Mouse (Mus musculus): Measurements from ENCODE around the gene Cd5.

Gene Cd5

DNA sequence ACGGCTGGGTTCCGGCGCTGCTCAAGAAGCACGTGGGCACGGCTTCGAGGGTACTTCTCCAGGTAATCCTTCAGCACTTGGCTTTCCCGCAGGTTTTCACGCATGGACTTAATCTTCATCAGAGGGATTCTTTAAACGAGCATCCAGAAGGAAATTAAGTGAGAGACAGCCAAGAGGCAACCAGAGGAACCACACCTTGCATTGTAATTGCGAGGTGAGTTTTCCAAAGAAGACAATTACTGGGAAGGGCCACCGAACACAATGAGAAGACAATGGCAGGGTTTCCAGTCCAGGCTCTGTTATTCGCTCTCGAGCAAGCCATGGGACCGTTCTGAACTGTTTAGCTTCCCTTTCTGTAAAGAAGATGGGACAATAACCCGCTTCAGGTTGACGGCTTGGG is 62.1 kb downstream of the Cd5 start:
- in situ Hi-C loops (cut with MboI, MseI), result no loop called here

DNA sequence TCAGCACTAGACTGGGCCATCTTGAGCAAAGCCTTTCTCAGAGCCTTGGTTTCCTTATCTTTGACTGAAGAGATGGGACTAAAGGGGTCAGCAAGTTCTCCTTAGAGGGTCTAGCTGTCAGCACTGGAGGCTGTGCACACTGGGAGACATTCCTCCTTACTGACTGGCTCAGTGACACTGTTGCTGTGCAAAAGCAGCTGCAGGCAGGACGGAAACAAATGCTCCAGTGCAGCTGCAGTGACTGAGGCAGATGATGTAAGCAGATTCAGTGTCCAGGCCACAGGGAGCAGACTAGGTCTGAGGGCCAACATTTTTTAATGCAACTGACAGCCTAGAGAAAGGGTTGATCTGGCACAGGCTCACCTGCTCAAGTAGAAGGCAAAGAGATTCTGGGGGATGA is 65.5 kb downstream of the Cd5 start:
- in situ Hi-C loops (cut with MboI, MseI), result loop anchor here (5.0 to 25.0 kb wide), 2 partner anchors 289 to 989 kb away; partner anchors contain the start of gene Oosp2 (in 1 of the 2)

DNA sequence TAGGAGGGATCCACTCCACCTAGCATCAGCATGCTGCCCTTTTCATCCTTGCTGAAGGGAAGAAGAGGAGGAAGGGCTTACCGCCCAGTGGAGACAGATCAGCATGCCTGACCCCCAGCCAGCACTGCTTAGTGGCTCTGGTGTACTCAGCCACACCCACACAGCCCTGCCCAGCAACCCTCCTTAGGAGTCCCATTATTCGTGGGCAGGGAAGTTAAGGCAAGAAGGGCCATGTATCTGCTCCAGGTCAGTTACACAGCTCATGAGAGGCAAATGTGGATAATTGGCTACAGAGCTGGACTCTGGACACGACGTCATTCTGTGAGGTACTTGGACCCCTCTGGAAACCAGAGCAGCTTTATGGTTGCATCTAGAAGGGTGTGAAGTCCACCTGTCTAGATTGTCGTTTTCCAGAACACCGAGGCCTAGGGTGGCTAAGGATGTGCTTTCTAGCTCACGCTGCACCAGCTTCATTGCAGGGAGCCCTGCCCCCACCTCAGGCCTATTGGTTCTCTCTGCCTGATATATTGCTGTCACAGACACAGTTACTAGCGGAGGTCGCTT is 66.9 kb downstream of the Cd5 start:
- in situ Hi-C loops (cut with MboI, MseI), result loop anchor here (5.0 to 25.0 kb wide), 2 partner anchors 290 to 990 kb away; partner anchors contain the start of gene Oosp2 (in 1 of the 2)

DNA sequence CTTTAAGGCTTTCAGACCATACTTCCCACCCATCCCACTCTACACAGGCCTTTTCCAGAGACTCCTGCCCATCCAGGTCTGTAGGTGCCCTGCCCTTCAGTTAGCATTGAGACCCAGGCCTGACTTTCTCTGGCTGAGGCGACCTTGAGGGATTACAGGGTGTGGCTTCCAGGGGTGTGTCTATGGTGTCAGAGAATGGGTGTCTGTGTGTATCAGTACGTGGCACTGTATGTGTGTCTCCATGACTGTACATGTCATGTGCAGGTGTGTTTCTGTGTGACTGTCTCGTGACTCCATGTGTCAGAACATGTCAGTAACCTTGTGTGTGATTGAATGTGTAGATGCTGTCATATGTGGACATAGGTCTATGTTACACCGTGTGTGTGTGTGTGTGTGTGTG is 67.5 kb downstream of the Cd5 start:
- in situ Hi-C loops (cut with MboI, MseI), result loop anchor here (5.0 to 25.0 kb wide), 2 partner anchors 291 to 991 kb away; partner anchors contain the start of gene Oosp2 (in 1 of the 2)

Data from T-helper 17 cell (primary cell).